Mouse (Mus musculus): ENCODE results near the gene Sfxn2. TPM values are rescaled to one million over a fixed set of nuclear protein-coding genes. Genes with fewer than 3 reads are reported as not detected.

Sfxn2 gene
- total RNA-seq, 4 experiments from 2014 or later: 4.3 to 5.6 (median 4.8) TPM

GRCm38 (mm10) chr19:46598720-46599252, 25.6 kb downstream of the Sfxn2 start, which contains the start of gene Wbp1l:
Gene Wbp1l, plus strand, starts transcription at chr19:46599084.
- peak; percentile 88 to 99 for DNase-seq (ENCODE audit: low spot score in 2 of 2)

- DNase-seq (ENCODE audit: low spot score in 2 of 2): peak in 1 of 2 experiments; percentile 28
Measured at GRCm38 (mm10) chr19:46599375-46600256, 26.5 kb downstream of the Sfxn2 start.

GRCm38 (mm10) chr19:46600371-46600770, 27.2 kb downstream of the Sfxn2 start:
- DNase-seq (ENCODE audit: low spot score in 2 of 2): no peak

- DNase-seq (ENCODE audit: low spot score in 2 of 2): no peak
Measured at GRCm38 (mm10) chr19:46601491-46601890, 28.3 kb downstream of the Sfxn2 start.

GRCm38 (mm10) chr19:46602406-46602805, 29.2 kb downstream of the Sfxn2 start:
- DNase-seq (ENCODE audit: low spot score in 2 of 2): no peak

GRCm38 (mm10) chr19:46606718-46607117, 33.6 kb downstream of the Sfxn2 start:
- DNase-seq (ENCODE audit: low spot score in 2 of 2): no peak

- DNase-seq (ENCODE audit: low spot score in 2 of 2): no peak
Measured at GRCm38 (mm10) chr19:46607424-46607823, 34.3 kb downstream of the Sfxn2 start.

- DNase-seq (ENCODE audit: low spot score in 2 of 2): no peak
Measured at GRCm38 (mm10) chr19:46608158-46608557, 35.0 kb downstream of the Sfxn2 start.

- DNase-seq (ENCODE audit: low spot score in 2 of 2): no peak
Measured at GRCm38 (mm10) chr19:46616378-46616777, 43.2 kb downstream of the Sfxn2 start.

- no peak for DNase-seq (ENCODE audit: low spot score in 2 of 2)
Measured at GRCm38 (mm10) chr19:46617361-46617760, 44.2 kb downstream of the Sfxn2 start.

- DNase-seq (ENCODE audit: low spot score in 2 of 2): no peak
Measured at GRCm38 (mm10) chr19:46618322-46618721, 45.2 kb downstream of the Sfxn2 start.

GRCm38 (mm10) chr19:46619001-46619400, 45.8 kb downstream of the Sfxn2 start:
- no peak for DNase-seq (ENCODE audit: low spot score in 2 of 2)

- no peak for DNase-seq (ENCODE audit: low spot score in 2 of 2)
Measured at GRCm38 (mm10) chr19:46619518-46619917, 46.4 kb downstream of the Sfxn2 start.

- peak; percentile 48 to 59 for DNase-seq (ENCODE audit: low spot score in 2 of 2)
Measured at GRCm38 (mm10) chr19:46620016-46620808, 47.0 kb downstream of the Sfxn2 start.

GRCm38 (mm10) chr19:46621236-46622183, 48.3 kb downstream of the Sfxn2 start:
- DNase-seq (ENCODE audit: low spot score in 2 of 2): no peak

- DNase-seq (ENCODE audit: low spot score in 2 of 2): no peak
Measured at GRCm38 (mm10) chr19:46622659-46623193, 49.6 kb downstream of the Sfxn2 start.

GRCm38 (mm10) chr19:46623194-46623667, 50.1 kb downstream of the Sfxn2 start:
- DNase-seq (ENCODE audit: low spot score in 2 of 2): no peak

GRCm38 (mm10) chr19:46623790-46624772, 50.9 kb downstream of the Sfxn2 start:
- DNase-seq (ENCODE audit: low spot score in 2 of 2): no peak

GRCm38 (mm10) chr19:46625015-46625414, 51.9 kb downstream of the Sfxn2 start:
- no peak for DNase-seq (ENCODE audit: low spot score in 2 of 2)
